9 mouse cellular contexts compared by ENCODE assay signal in genomic region chr3:130689630-130690029, GRCm38 (mm10). TPM values are rescaled to one million over a fixed set of nuclear protein-coding genes. Genes with fewer than 3 reads are reported as not detected.
DNase-seq lines count a peak whose midpoint lies in the region; ATAC-seq and TF ChIP-seq lines count a peak whose summit lies in the region.
"Had no signal": no experiment of that assay in that cellular context is flagged by ENCODE, and none has a peak within 500 bp of the region (broad histone marks: within the 10 kb centered on the region; RNA-seq: fewer than 3 reads in every experiment).

No protein-coding gene starts in this region.

- H3K36me3 ChIP-seq in forebrain, embryonic 14.5 days (ENCODE audit: control insufficient read depth, insufficient read depth, low read length) = no peaks in the 10 kb centered on the region
- H3K36me3 ChIP-seq in hindbrain, embryonic 15.5 days = no peaks in the 10 kb centered on the region

- H3K27me3 ChIP-seq in forebrain, embryonic 14.5 days (replicated peaks; ENCODE audit: control insufficient read depth, insufficient read depth, low read length) = no peaks in the 10 kb centered on the region
- H3K27me3 ChIP-seq in hindbrain, embryonic 15.5 days = no peaks in the 10 kb centered on the region
- H3K27me3 ChIP-seq: limb, embryonic 15.5 days had no signal

- no peak overlapping the region for H3K4me2 ChIP-seq in forebrain, embryonic 14.5 days (ENCODE audit: low read length)
- peak overlapping the region; percentile 47 for H3K4me2 ChIP-seq in hindbrain, embryonic 15.5 days
- H3K4me2 ChIP-seq: limb, embryonic 15.5 days had no signal

- H3K4me3 ChIP-seq in forebrain, embryonic 14.5 days (ENCODE audit: low read depth, low read length) = no peak overlapping the region
- H3K4me3 ChIP-seq in hindbrain, embryonic 15.5 days = no peak overlapping the region
- no peak overlapping the region for H3K4me3 ChIP-seq in left cerebral cortex, adult 2 months
- H3K4me3 ChIP-seq: limb, embryonic 15.5 days had no signal

- DNase-seq in MN1 (ENCODE audit: low spot score) = peak; percentile 63
- peak; percentile 64 for DNase-seq in c-Kit-positive CD71-positive TER-119-negative erythroid progenitor cells, embryonic 14.5 days (ENCODE audit: low read depth)
- peak; percentile 91 for DNase-seq in forebrain, embryonic 14.5 days (ENCODE audit: low spot score)
- DNase-seq in left cerebral cortex, adult 2 months (ENCODE audit: extremely low spot score in 1 of 2, low spot score in 2 of 2) = peak; percentile 79 to 86
- DNase-seq in right cerebral cortex, postnatal 14 days = peak; percentile 93
- peak; percentile 49 to 84 for DNase-seq in urinary bladder, postnatal 4 days (ENCODE audit: low spot score in 2 of 2)

- H3K9me3 ChIP-seq in forebrain, embryonic 14.5 days (replicated peaks; ENCODE audit: control insufficient read depth, low read length) = no peaks in the 10 kb centered on the region
- H3K9me3 ChIP-seq in hindbrain, embryonic 15.5 days = no peaks in the 10 kb centered on the region
- H3K9me3 ChIP-seq: limb, embryonic 15.5 days had no signal

- H3K27ac ChIP-seq in forebrain, embryonic 14.5 days (ENCODE audit: low read depth, low read length) = no peak overlapping the region
- H3K27ac ChIP-seq in hindbrain, embryonic 15.5 days (replicated peaks) = no peak overlapping the region
- H3K27ac ChIP-seq in left cerebral cortex, adult 2 months = no peak overlapping the region
- H3K27ac ChIP-seq: limb, embryonic 15.5 days had no signal

- ATAC-seq in forebrain, embryonic 14.5 days = peak; percentile 69
- peak; percentile 82 for ATAC-seq in hindbrain, embryonic 15.5 days (ENCODE audit: low FRiP score, low read depth)
- peak; percentile 34; the same call in 1 of the 2 replicates for ATAC-seq in megakaryocyte, adult 5-6 weeks (ENCODE audit: poor library complexity, severe bottlenecking)

- TF ChIP-seq CTCF in left cerebral cortex, adult 2 months (IDR thresholded peaks at IDR 0.05) = peak; percentile 86

- 0 out of 2 replicates have a peak, but pooled peaks cover 2% of the 10 kb centered on the region for H3K4me1 ChIP-seq in forebrain, embryonic 14.5 days (ENCODE audit: control insufficient read depth, insufficient read depth, low read length)
- H3K4me1 ChIP-seq in hindbrain, embryonic 15.5 days (replicated peaks) = peaks cover 6% of the 10 kb centered on the region

- 17% methylated on average over 12 of the region's 12 CpGs for WGBS in forebrain, embryonic 14.5 days
- 18% methylated on average over 12 of the region's 12 CpGs for WGBS in hindbrain, embryonic 15.5 days

- no peak overlapping the region for H3K9ac ChIP-seq in forebrain, embryonic 14.5 days (ENCODE audit: low read length)
- no peak overlapping the region for H3K9ac ChIP-seq in hindbrain, embryonic 15.5 days
- H3K9ac ChIP-seq: limb, embryonic 15.5 days had no signal

- intact Hi-C loops in left cerebral cortex, adult 2 months (cut with DNase I) = loop anchor here (1.0 to 5.0 kb wide), 3 partner anchors 81 to 594 kb away; no protein-coding TSS in a partner anchor

RNA-seq across cellular contexts. Expression of gene Ostc, which starts 19.6 kb away (rescaled TPM):
- 266 and 307 TPM in 2 replicates for polyA plus RNA-seq in forebrain, embryonic 14.5 days (2014; fragmentation: Nextera tagmentation; extraction: Ambion mirVana)
- polyA plus RNA-seq in hindbrain, embryonic 15.5 days (2015; fragmentation: Nextera tagmentation; extraction: Ambion mirVana) = 192 and 206 TPM in 2 replicates
- 10 to 100 TPM; 54.5 to 55.0 TPM for total RNA-seq in left cerebral cortex, adult 2 months (2021)
- total RNA-seq in megakaryocyte, adult 5-6 weeks (2015) = 206 and 233 TPM in 2 replicates
- total RNA-seq in megakaryocyte, adult 5-6 weeks (2017) = 147 and 173 TPM in 2 replicates

RNA-seq across cellular contexts. Expression of gene Rpl34, which starts 40.6 kb away (rescaled TPM):
- polyA plus RNA-seq in forebrain, embryonic 14.5 days (2014; fragmentation: Nextera tagmentation; extraction: Ambion mirVana) = 619 and 916 TPM in 2 replicates
- 511 and 568 TPM in 2 replicates for polyA plus RNA-seq in hindbrain, embryonic 15.5 days (2015; fragmentation: Nextera tagmentation; extraction: Ambion mirVana)
- 100 to 1,000 TPM; 315 to 326 TPM for total RNA-seq in left cerebral cortex, adult 2 months (2021)
- 1,043 and 1,097 TPM in 2 replicates for total RNA-seq in megakaryocyte, adult 5-6 weeks (2015)
- 2,083 and 2,603 TPM in 2 replicates for total RNA-seq in megakaryocyte, adult 5-6 weeks (2017)
